Mouse (Mus musculus) hindbrain, embryonic 15.5 days (tissue): ENCODE data around the gene Msh4. TPM values are rescaled to one million over a fixed set of nuclear protein-coding genes. Genes with fewer than 3 reads are reported as not detected.

ENCODE experiments used
- ATAC-seq: fragments of 200-750 bp; cut with Nextera tagmentation; 2 replicates; pipeline ENCODE4 v1.8.0; 2017; ENCODE audit warnings: low read depth, moderate number of reproducible peaks, moderate TSS enrichment; ENCODE audit not compliant: low FRiP score
- H3K27ac ChIP-seq: fragments of 300-500 bp; sonication (generic); replicated peaks from 2 replicates; pipeline ENCODE4 v1.5.1; 2015; ENCODE audit warnings: mild to moderate bottlenecking, inconsistent platforms
- H3K27me3 ChIP-seq: fragments of 300-500 bp; sonication (generic); 2 replicates; pipeline ENCODE4 v1.6.1; 2015; ENCODE audit warnings: control low read depth, inconsistent platforms
- H3K36me3 ChIP-seq: fragments of 300-500 bp; sonication (generic); 2 replicates; pipeline ENCODE4 v1.6.1; 2015; ENCODE audit warnings: control low read depth, inconsistent platforms
- H3K4me1 ChIP-seq: fragments of 300-500 bp; sonication (generic); replicated peaks from 2 replicates; pipeline ENCODE4 v1.6.1; 2015; ENCODE audit warnings: control low read depth, inconsistent platforms
- H3K4me2 ChIP-seq: fragments of 300-500 bp; sonication (generic); 2 replicates; pipeline ENCODE4 v1.6.1; 2015; ENCODE audit warnings: moderate library complexity, mild to moderate bottlenecking, inconsistent platforms
- H3K4me3 ChIP-seq: fragments of 300-500 bp; sonication (generic); 2 replicates; pipeline ENCODE4 v1.5.1; 2015; ENCODE audit warnings: mild to moderate bottlenecking, inconsistent platforms
- H3K9ac ChIP-seq: fragments of 300-500 bp; sonication (generic); 2 replicates; pipeline ENCODE4 v1.6.1; 2015; ENCODE audit warnings: inconsistent platforms
- H3K9me3 ChIP-seq: fragments of 300-500 bp; sonication (generic); 2 replicates; pipeline ENCODE4 v1.6.1; 2016; ENCODE audit warnings: control low read depth, inconsistent platforms
- WGBS: fragments of 180-500 bp; shearing (Covaris S2); methylation state at CpG from one replicate; pipeline ENCODE4 v1.1.7; 2015; 5-methylcytosine and 5-hydroxymethylcytosine counted together
- polyA plus RNA-seq: library from polyadenylated mRNA; unstranded; fragments of >200 nt; fragmentation: Nextera tagmentation; extraction: Ambion mirVana; gene quantifications from 2 replicates; pipeline ENCODE4 v1.2.1, GENCODE M21; 2015

Gene Msh4
- polyA plus RNA-seq, 1 experiment from 2014 or later, result 0.22 TPM

- no peak for ATAC-seq
- peaks cover 19% of the 10 kb centered on the region for H3K36me3 ChIP-seq
- whole genome bisulfite sequencing, result 90% methylated on average over 5 of the region's 5 CpGs
These were observed 26.5 kb upstream of the Msh4 start for GRCm38 (mm10) chr3:153932461-153932860.

GRCm38 (mm10) chr3:153929526-153929925 lies 23.6 kb upstream of the Msh4 start:
- no peak for ATAC-seq
- no peak overlapping the region for H3K27ac ChIP-seq
- no peaks in the 10 kb centered on the region for H3K9me3 ChIP-seq
- no peak overlapping the region for H3K4me2 ChIP-seq
- WGBS, result 97% methylated on average over 11 of the region's 11 CpGs
- no peak overlapping the region for H3K9ac ChIP-seq
- H3K4me1 ChIP-seq, result no peaks in the 10 kb centered on the region
- peaks cover 21% of the 10 kb centered on the region for H3K36me3 ChIP-seq
- H3K27me3 ChIP-seq, result no peaks in the 10 kb centered on the region
- H3K4me3 ChIP-seq, result no peak overlapping the region

More at GRCm38 (mm10) chr3:153932461-153932860, 26.5 kb upstream of the Msh4 start:
- Histone ChIP-seq H3K27me3 (no peaks in the 10 kb centered on the region), H3K4me1 (no peaks in the 10 kb centered on the region), H3K27ac (no peak overlapping the region), H3K9ac (no peak overlapping the region), H3K4me3 (no peak overlapping the region), H3K9me3 (no peaks in the 10 kb centered on the region), H3K4me2 (no peak overlapping the region)

GRCm38 (mm10) chr3:153926333-153926732 lies 20.4 kb upstream of the Msh4 start:
- no peak overlapping the region for H3K4me2 ChIP-seq
- 90% methylated on average over 7 of the region's 7 CpGs for whole genome bisulfite sequencing
- H3K9me3 ChIP-seq, result no peaks in the 10 kb centered on the region
- no peaks in the 10 kb centered on the region for H3K4me1 ChIP-seq
- peaks cover 13% of the 10 kb centered on the region; the same call in 1 of the 2 replicates for H3K36me3 ChIP-seq
- no peak overlapping the region for H3K9ac ChIP-seq
- H3K27ac ChIP-seq, result no peak overlapping the region
- H3K27me3 ChIP-seq, result no peaks in the 10 kb centered on the region
- no peak overlapping the region for H3K4me3 ChIP-seq
- no peak for ATAC-seq

- Histone ChIP-seq H3K4me3 (no peak overlapping the region), H3K27ac (no peak overlapping the region), H3K36me3 (peaks cover 13% of the 10 kb centered on the region; the same call in 1 of the 2 replicates), H3K9ac (no peak overlapping the region), H3K4me2 (no peak overlapping the region), H3K27me3 (no peaks in the 10 kb centered on the region), H3K4me1 (no peaks in the 10 kb centered on the region), H3K9me3 (no peaks in the 10 kb centered on the region)
- 93% methylated on average over 10 of the region's 10 CpGs for WGBS
- no peak for ATAC-seq
These were observed 15.4 kb upstream of the Msh4 start for GRCm38 (mm10) chr3:153921147-153921910.

- Histone ChIP-seq H3K4me2 (no peak overlapping the region), H3K27me3 (no peaks in the 10 kb centered on the region), H3K4me1 (peaks cover 8% of the 10 kb centered on the region), H3K27ac (no peak overlapping the region), H3K9me3 (no peaks in the 10 kb centered on the region), H3K9ac (no peak overlapping the region), H3K4me3 (no peak overlapping the region), H3K36me3 (no peaks in the 10 kb centered on the region; the same call in 1 of the 2 replicates)
- whole genome bisulfite sequencing, result 7% methylated on average over 1 of the region's 1 CpGs
- ATAC-seq, result no peak
These were observed 11.3 kb upstream of the Msh4 start for GRCm38 (mm10) chr3:153917200-153917599.

GRCm38 (mm10) chr3:153913510-153914243 lies 7.7 kb upstream of the Msh4 start:
- WGBS, result 47% methylated on average over 6 of the region's 6 CpGs
- no peak for ATAC-seq
- H3K27me3 ChIP-seq, result no peaks in the 10 kb centered on the region
- no peaks in the 10 kb centered on the region for H3K9me3 ChIP-seq
- H3K4me3 ChIP-seq, result peak overlapping the region; percentile 66
- peaks cover 21% of the 10 kb centered on the region for H3K36me3 ChIP-seq
- H3K27ac ChIP-seq, result peak overlapping the region; percentile 96
- H3K4me2 ChIP-seq, result peak overlapping the region; percentile 66
- H3K9ac ChIP-seq, result peak overlapping the region; percentile 87
- peaks cover 41% of the 10 kb centered on the region for H3K4me1 ChIP-seq

- WGBS, result under 1% methylated on average over 63 of the region's 65 CpGs
- H3K36me3 ChIP-seq, result peaks cover 30% of the 10 kb centered on the region
- H3K27ac ChIP-seq, result peak within 1 kb of the TSS; percentile 96
- H3K27me3 ChIP-seq, result no peaks in the 10 kb centered on the region
- H3K4me1 ChIP-seq, result peaks cover 49% of the 10 kb centered on the region
- peak; percentile 98 for ATAC-seq
- peak within 1 kb of the TSS; percentile 87 for H3K9ac ChIP-seq
- H3K4me3 ChIP-seq, result peak within 1 kb of the TSS; percentile 66
- no peaks in the 10 kb centered on the region for H3K9me3 ChIP-seq
- H3K4me2 ChIP-seq, result peak within 1 kb of the TSS; percentile 66
These were observed 6.9 kb upstream of the Msh4 start, which contains the start of gene Rabggtb for GRCm38 (mm10) chr3:153912546-153913509. TSS of gene Rabggtb (minus strand) at chr3:153913009.

GRCm38 (mm10) chr3:153911882-153912440 lies 6.0 kb upstream of the Msh4 start:
- Histone ChIP-seq H3K36me3 (peaks cover 37% of the 10 kb centered on the region), H3K9me3 (no peaks in the 10 kb centered on the region), H3K9ac (peak overlapping the region; percentile 87), H3K4me2 (peak overlapping the region; percentile 66), H3K4me3 (peak overlapping the region; percentile 66), H3K27me3 (no peaks in the 10 kb centered on the region), H3K4me1 (peaks cover 49% of the 10 kb centered on the region), H3K27ac (peak overlapping the region; percentile 96)
- 4% methylated on average over 12 of the region's 12 CpGs for WGBS
- no peak for ATAC-seq

GRCm38 (mm10) chr3:153911197-153911881 lies 5.4 kb upstream of the Msh4 start:
- peaks cover 43% of the 10 kb centered on the region for H3K36me3 ChIP-seq
- ATAC-seq, result no peak
- 47% methylated on average over 8 of the region's 8 CpGs for WGBS
- H3K27me3 ChIP-seq, result no peaks in the 10 kb centered on the region
- peak overlapping the region; percentile 87 for H3K9ac ChIP-seq
- H3K4me1 ChIP-seq, result peaks cover 49% of the 10 kb centered on the region
- H3K27ac ChIP-seq, result no peak overlapping the region
- peak overlapping the region; percentile 66 for H3K4me2 ChIP-seq
- H3K4me3 ChIP-seq, result peak overlapping the region; percentile 66
- no peaks in the 10 kb centered on the region for H3K9me3 ChIP-seq

- WGBS, result 75% methylated on average over 7 of the region's 7 CpGs
- H3K27me3 ChIP-seq, result no peaks in the 10 kb centered on the region
- peaks cover 52% of the 10 kb centered on the region for H3K36me3 ChIP-seq
- peaks cover 49% of the 10 kb centered on the region for H3K4me1 ChIP-seq
- ATAC-seq, result no peak
- no peak overlapping the region for H3K27ac ChIP-seq
- no peaks in the 10 kb centered on the region for H3K9me3 ChIP-seq
- H3K4me3 ChIP-seq, result peak overlapping the region; percentile 66; the same call in 1 of the 2 replicates
- H3K4me2 ChIP-seq, result peak overlapping the region; percentile 66
- H3K9ac ChIP-seq, result no peak overlapping the region; the same call in 1 of the 2 replicates
These were observed 4.6 kb upstream of the Msh4 start for GRCm38 (mm10) chr3:153910489-153910888.

GRCm38 (mm10) chr3:153908919-153909318 lies 3.0 kb upstream of the Msh4 start:
- Histone ChIP-seq H3K27ac (no peak overlapping the region), H3K4me3 (no peak overlapping the region), H3K9me3 (no peaks in the 10 kb centered on the region), H3K4me1 (peaks cover 48% of the 10 kb centered on the region), H3K9ac (no peak overlapping the region), H3K4me2 (no peak overlapping the region), H3K27me3 (no peaks in the 10 kb centered on the region), H3K36me3 (peaks cover 61% of the 10 kb centered on the region)
- WGBS, result 77% methylated on average over 5 of the region's 5 CpGs
- ATAC-seq, result no peak
